Mouse (Mus musculus) CH12.LX (cell line): Measurements from ENCODE around the gene Ttll10. TPM values are rescaled to one million over a fixed set of nuclear protein-coding genes. Genes with fewer than 3 reads are reported as not detected.

Source experiments
- DNase-seq: peaks from one replicate; pipeline ENCODE4 v3.0.0-alpha.2; 2013; ENCODE audit errors: extremely low read depth
- H3K27ac ChIP-seq: 2 replicates; pipeline ENCODE4 v1.5.1; 2012; ENCODE audit warnings: low read depth, mild to moderate bottlenecking, control low read depth, moderate library complexity; ENCODE audit not compliant: insufficient read depth
- H3K27me3 ChIP-seq: replicated peaks from 2 replicates; pipeline ENCODE3; 2012; ENCODE audit warnings: inconsistent platforms
- H3K36me3 ChIP-seq, 2 experiments: replicated peaks in 1 of 2; 2 replicates each; pipeline versions ENCODE3 to v1.6.1; 2012; ENCODE audit warnings: inconsistent platforms in 1 of 2, low read length in 1 of 2, mild to moderate bottlenecking in 1 of 2, mixed read lengths in 1 of 2, moderate library complexity in 1 of 2; ENCODE audit not compliant: control insufficient read depth in 1 of 2, insufficient read depth in 1 of 2
- H3K4me1 ChIP-seq, 2 experiments: 2 replicates each; pipeline ENCODE4 v1.6.1; 2012; ENCODE audit warnings: inconsistent platforms in 1 of 2, moderate library complexity in 1 of 2; ENCODE audit not compliant: insufficient read depth in 2 of 2, control insufficient read depth in 1 of 2
- H3K4me2 ChIP-seq: 2 replicates; pipeline ENCODE4 v1.6.1; 2012; ENCODE audit warnings: low read depth, mild to moderate bottlenecking, control low read depth; ENCODE audit not compliant: poor library complexity, insufficient read depth, severe bottlenecking
- H3K4me3 ChIP-seq, 3 experiments: fragments of 150-350 bp in 1 of 3; sonication (generic) in 1 of 3; replicated peaks in 1 of 3; 2 replicates each; pipeline versions ENCODE3 to v1.5.1; 2011 to 2012; ENCODE audit warnings: low read depth in 2 of 3, low read length in 2 of 3, mild to moderate bottlenecking in 2 of 3, moderate library complexity in 2 of 3, control low read depth in 1 of 3, improper control_type of control experiment in 1 of 3, inconsistent platforms in 1 of 3, mixed read lengths in 1 of 3; ENCODE audit not compliant: poor library complexity in 1 of 3
- H3K79me2 ChIP-seq: replicated peaks from 2 replicates; pipeline ENCODE4 v1.6.1; 2012; ENCODE audit warnings: mild to moderate bottlenecking, moderate library complexity; ENCODE audit not compliant: control insufficient read depth, poor library complexity, insufficient read depth, severe bottlenecking; ENCODE audit errors: extremely low read depth
- H3K9ac ChIP-seq: 2 replicates; pipeline ENCODE4 v1.6.1; 2012; ENCODE audit warnings: low read depth, mild to moderate bottlenecking, control low read depth, moderate library complexity; ENCODE audit not compliant: insufficient read depth
- H3K9me3 ChIP-seq: replicated peaks from 2 replicates; pipeline ENCODE3; 2012; ENCODE audit warnings: low read length, inconsistent platforms, mixed read lengths
- BHLHE40 ChIP-seq: IDR thresholded peaks from 2 replicates; pipeline ENCODE4 v1.6.1; 2011; ENCODE audit warnings: mild to moderate bottlenecking, low read depth, low read length, improper control_type of control experiment
- CTCF ChIP-seq, 2 experiments: IDR thresholded peaks in 1 of 2; conservative IDR thresholded peaks in 1 of 2; 2 replicates each; pipeline ENCODE4 v1.5.1; 2011 to 2012; ENCODE audit warnings: low read depth in 2 of 2, low read length in 2 of 2, improper control_type of control experiment in 1 of 2, inconsistent platforms in 1 of 2, mild to moderate bottlenecking in 1 of 2, moderate library complexity in 1 of 2
- ELF1 ChIP-seq: IDR thresholded peaks from 2 replicates; pipeline ENCODE4 v1.6.1; 2014; ENCODE audit warnings: low read depth, mild to moderate bottlenecking, inconsistent platforms, low read length, improper control_type of control experiment
- IRF4 ChIP-seq: IDR thresholded peaks from 2 replicates; pipeline ENCODE4 v1.6.1; 2014; ENCODE audit warnings: low read depth, mild to moderate bottlenecking, inconsistent platforms, low read length, improper control_type of control experiment
- JUN ChIP-seq: IDR thresholded peaks from 2 replicates; pipeline ENCODE4 v1.6.1; 2011; ENCODE audit warnings: low read depth, mild to moderate bottlenecking, low read length, improper control_type of control experiment, moderate library complexity; ENCODE audit not compliant: insufficient read depth
- KAT2A ChIP-seq: IDR thresholded peaks from 2 replicates; pipeline ENCODE4 v1.6.1; 2012; ENCODE audit warnings: low read length, improper control_type of control experiment, inconsistent platforms; ENCODE audit not compliant: insufficient replicate concordance
- MAFK ChIP-seq: IDR thresholded peaks from 2 replicates; pipeline ENCODE4 v1.6.1; 2011; ENCODE audit warnings: low read length, improper control_type of control experiment; ENCODE audit not compliant: insufficient replicate concordance
- MAX ChIP-seq: IDR thresholded peaks from 2 replicates; pipeline ENCODE4 v1.6.1; 2011; ENCODE audit warnings: low read length, improper control_type of control experiment
- MEF2A ChIP-seq: IDR thresholded peaks from 2 replicates; pipeline ENCODE4 v1.6.1; 2014; ENCODE audit warnings: low read depth, mild to moderate bottlenecking, inconsistent platforms, low read length, improper control_type of control experiment, borderline replicate concordance
- MXI1 ChIP-seq: IDR thresholded peaks from 2 replicates; pipeline ENCODE4 v1.6.1; 2011; ENCODE audit warnings: mild to moderate bottlenecking, low read depth, low read length, improper control_type of control experiment
- PAX5 ChIP-seq: IDR thresholded peaks from 2 replicates; pipeline ENCODE4 v1.6.1; 2012; ENCODE audit warnings: low read length, inconsistent platforms, mixed read lengths
- POLR2AphosphoS2 ChIP-seq: IDR thresholded peaks from 2 replicates; pipeline ENCODE4 v1.6.1; 2011; ENCODE audit warnings: low read depth, low read length, improper control_type of control experiment
- RAD21 ChIP-seq: IDR thresholded peaks from 2 replicates; pipeline ENCODE4 v1.6.1; 2011; ENCODE audit warnings: low read depth, mild to moderate bottlenecking, low read length, improper control_type of control experiment, moderate library complexity
- RCOR1 ChIP-seq: conservative IDR thresholded peaks from 2 replicates; pipeline ENCODE4 v1.6.1; 2012; ENCODE audit warnings: low read depth, mild to moderate bottlenecking, inconsistent platforms, low read length, improper control_type of control experiment
- TBP ChIP-seq: conservative IDR thresholded peaks from 2 replicates; pipeline ENCODE4 v1.6.1; 2011; ENCODE audit warnings: low read depth, low read length, improper control_type of control experiment
- USF1 ChIP-seq: IDR thresholded peaks from 2 replicates; pipeline ENCODE4 v1.6.1; 2014; ENCODE audit warnings: low read depth, mild to moderate bottlenecking, inconsistent platforms, low read length, improper control_type of control experiment
- ZC3H11A ChIP-seq: IDR thresholded peaks from 2 replicates; pipeline ENCODE4 v1.6.1; 2012; ENCODE audit warnings: low read depth, mild to moderate bottlenecking, inconsistent platforms, low read length, improper control_type of control experiment
- ZKSCAN1 ChIP-seq: IDR thresholded peaks from 2 replicates; pipeline ENCODE4 v1.6.1; 2012; ENCODE audit warnings: low read depth, inconsistent platforms, low read length, improper control_type of control experiment, borderline replicate concordance
- ZNF384 ChIP-seq: IDR thresholded peaks from 2 replicates; pipeline ENCODE4 v1.6.1; 2012; ENCODE audit warnings: low read depth, low read length, improper control_type of control experiment, inconsistent platforms
- dilution Hi-C: fragments of 300-500 bp; cut with MboI; formaldehyde crosslinking; loops from 2 replicates; pipeline ENCODE4 v1.14.3; 2020; ENCODE audit warnings: low sequenced_read_pairs; ENCODE audit not compliant: extremely low pct_unique_long_range_greater_than_20kb, extremely low pct_ligation_motif_present
- in situ Hi-C: fragments of 300-500 bp; cut with MboI; formaldehyde crosslinking; loops from 3 replicates; pipeline ENCODE4 v1.14.3; 2019; ENCODE audit warnings: low sequenced_read_pairs, low pct_ligation_motif_present, low pct_unique_long_range_greater_than_20kb, mixed read lengths
- polyA plus RNA-seq: library from polyadenylated mRNA; unstranded; fragments of >175 nt; gene quantifications from 2 replicates; pipeline ENCODE4 v1.2.1, GENCODE M21; 2012; ENCODE audit warnings: low read depth; ENCODE audit not compliant: insufficient read length
- total RNA-seq, 2 experiments: library from RNA; depleted of rRNA; stranded (reverse); fragments of 300-350 nt in 1 of 2; fragments of >200 nt in 1 of 2; gene quantifications; 2 replicates each; pipeline ENCODE4 v1.2.3; 2012 to 2014

Ttll10 gene
- total and polyA plus RNA-seq, 3 experiments = 0.04 TPM; not detected in 2

DNA sequence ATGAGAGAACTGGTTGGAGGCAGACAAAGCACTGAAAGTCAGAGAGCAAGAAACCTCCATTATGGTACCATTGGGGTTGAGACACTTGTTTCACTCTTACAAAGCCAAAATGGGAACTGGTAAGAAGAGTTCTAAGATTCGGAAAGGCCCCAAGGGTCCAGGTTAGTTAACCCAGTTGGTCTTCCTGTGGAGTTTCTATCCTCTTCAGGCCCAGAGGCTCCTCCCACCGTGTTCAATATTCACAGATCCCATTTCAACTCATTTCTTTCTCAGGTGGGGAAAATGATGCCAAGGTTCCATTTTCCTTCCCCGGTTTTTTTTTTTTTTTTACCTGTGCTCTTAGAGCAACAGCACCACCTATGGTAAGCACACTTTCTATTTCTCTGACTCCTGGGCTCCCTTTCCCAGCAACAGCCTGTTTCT, 42.3 kb upstream of the Ttll10 start (continued):
- no peak for TF ChIP-seq ELF1
- TF ChIP-seq MXI1 = peak; percentile 28; the same call in 1 of the 2 replicates
- no peak for TF ChIP-seq ZKSCAN1
- peak; percentile 31; the same call in 1 of the 2 replicates for TF ChIP-seq JUN
- TF ChIP-seq RCOR1 = peak; percentile 39; the same call in 1 of the 2 replicates
- 0 out of 2 replicates have a peak, but pooled peaks have one; percentile 11 for TF ChIP-seq BHLHE40
- TF ChIP-seq MEF2A = 0 out of 2 replicates have a peak, but pooled peaks have one; percentile 67
- TF ChIP-seq ZNF384 = peak; percentile 99
- TF ChIP-seq CTCF (conservative IDR thresholded peaks at IDR 0.05 in 1 of 2, IDR thresholded peaks at IDR 0.05 in 1 of 2; ENCODE audit: low read depth in 2 of 2, low read length in 2 of 2) = peak in 1 of 2 experiments; percentile 74; a peak in 2 of 4 replicates
- 0 out of 2 replicates have a peak, but pooled peaks have one; percentile 36 for TF ChIP-seq TBP
- TF ChIP-seq USF1 = no peak
- no peak for TF ChIP-seq POLR2AphosphoS2
- 0 out of 2 replicates have a peak, but pooled peaks have one; percentile 10 for TF ChIP-seq KAT2A
- TF ChIP-seq MAFK = no peak
- TF ChIP-seq IRF4 = no peak; the same call in none of the 2 replicates

DNA sequence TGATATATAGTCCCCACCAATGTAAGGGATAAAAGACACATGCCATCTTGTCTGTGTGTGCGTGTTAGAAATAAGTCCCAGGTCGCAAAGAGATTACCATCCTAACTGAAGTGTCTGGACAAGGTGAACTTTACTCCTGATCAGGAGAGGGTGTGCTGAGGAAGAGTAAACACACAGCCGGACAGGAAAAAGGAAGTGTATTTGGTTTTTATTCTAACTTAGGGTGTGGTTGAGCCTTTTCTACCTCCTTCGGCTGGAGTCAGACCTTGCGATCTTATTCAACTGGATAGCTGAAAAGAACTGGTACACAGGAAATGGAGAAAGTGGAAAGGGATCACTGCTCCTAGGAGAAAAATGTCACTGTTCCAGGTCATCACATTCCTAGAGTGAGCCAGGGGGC, 41.3 kb upstream of the Ttll10 start:
- no peak overlapping the region for H3K9ac ChIP-seq
- H3K4me2 ChIP-seq = no peak overlapping the region
- DNase-seq = no peak
- in situ Hi-C loops = no loop called here
- dilution Hi-C loops = no loop called here
- H3K36me3 ChIP-seq = no peaks in the 10 kb centered on the region
- no peak overlapping the region for H3K27ac ChIP-seq
- no peaks in the 10 kb centered on the region for H3K9me3 ChIP-seq
- H3K79me2 ChIP-seq = no peaks in the 10 kb centered on the region
- peaks cover 24 to 59% of the 10 kb centered on the region in 2 experiments for H3K4me1 ChIP-seq
- no peak overlapping the region for H3K4me3 ChIP-seq
- TF ChIP-seq ZKSCAN1 (no peak), PAX5 (no peak), MAX (no peak), ZC3H11A (no peak), RAD21 (no peak), TBP (no peak)
- TF ChIP-seq, all 38 proteins: peak for 0
- H3K27me3 ChIP-seq = no peaks in the 10 kb centered on the region
